Mouse (Mus musculus): ENCODE data around the gene Rasal2.

GRCm38 (mm10) chr1:157233451-157233850, 178.9 kb downstream of the Rasal2 start:
- no peak for TF ChIP-seq CTCF (IDR thresholded peaks at IDR 0.05; ENCODE audit: control insufficient read depth, insufficient read depth, insufficient read length)
- TF ChIP-seq USF1 (IDR thresholded peaks at IDR 0.05; ENCODE audit: low read depth): no peak
- TF ChIP-seq MYOD1 (IDR thresholded peaks at IDR 0.05; ENCODE audit: control insufficient read depth, insufficient read length, low read depth): no peak
- no peak for TF ChIP-seq MAX (IDR thresholded peaks at IDR 0.05)
- TF ChIP-seq FOSL1 (IDR thresholded peaks at IDR 0.05; ENCODE audit: insufficient read depth, low read length, poor library complexity, severe bottlenecking): no peak
- no peak for TF ChIP-seq CEBPB (IDR thresholded peaks at IDR 0.05; ENCODE audit: low read depth)
- TF ChIP-seq MYOG (IDR thresholded peaks at IDR 0.05; ENCODE audit: control insufficient read depth, extremely low read depth, insufficient read length): no peak
